Mouse (Mus musculus) kidney, postnatal 25 days (tissue): ENCODE results near the gene Col5a1.

Experiments used
- DNase-seq, 2 experiments: peaks; one replicate each; pipeline ENCODE4 v3.0.0; 2021; ENCODE audit warnings: mixed read lengths in 2 of 2

Col5a1 gene

DNA sequence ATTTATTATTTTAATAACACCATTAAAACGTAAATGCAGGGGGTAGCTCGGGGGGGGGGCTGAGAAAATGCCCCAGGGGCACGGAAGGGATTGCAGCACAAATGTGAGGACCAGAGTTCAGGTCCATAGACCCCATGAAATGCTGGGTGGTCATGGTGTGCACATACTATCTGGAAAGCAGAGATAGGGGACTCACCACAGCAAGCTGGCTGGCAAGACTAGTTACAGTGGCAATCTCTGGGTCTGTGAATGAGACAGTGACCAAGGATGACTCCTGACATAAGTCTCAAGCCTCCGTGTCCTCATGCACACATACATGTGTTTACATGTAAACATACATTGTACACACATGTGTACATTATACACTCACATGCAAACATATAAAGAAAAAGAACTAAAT is 90.3 kb downstream of the Col5a1 start:
- no peak for DNase-seq

DNA sequence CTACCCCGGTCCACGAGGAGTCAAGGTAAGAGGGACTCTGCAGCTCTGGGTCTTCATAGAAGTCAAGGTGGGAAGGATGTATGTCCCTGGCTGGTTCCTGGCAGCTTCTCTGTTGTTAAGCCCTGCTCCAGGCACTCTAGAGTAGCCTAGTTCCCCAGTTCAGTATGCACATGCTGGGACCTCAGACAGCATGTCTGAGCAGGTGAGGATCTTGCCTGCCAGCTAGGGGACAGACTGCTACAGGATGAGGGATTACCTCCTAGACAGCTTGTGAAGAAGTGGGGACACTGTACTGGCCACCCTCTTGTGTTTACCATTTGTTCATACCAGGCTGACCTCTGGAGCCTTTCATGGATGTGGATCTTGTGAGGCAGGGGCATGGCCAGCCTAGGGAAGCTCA is 94.8 kb downstream of the Col5a1 start:
- DNase-seq, result no peak

DNA sequence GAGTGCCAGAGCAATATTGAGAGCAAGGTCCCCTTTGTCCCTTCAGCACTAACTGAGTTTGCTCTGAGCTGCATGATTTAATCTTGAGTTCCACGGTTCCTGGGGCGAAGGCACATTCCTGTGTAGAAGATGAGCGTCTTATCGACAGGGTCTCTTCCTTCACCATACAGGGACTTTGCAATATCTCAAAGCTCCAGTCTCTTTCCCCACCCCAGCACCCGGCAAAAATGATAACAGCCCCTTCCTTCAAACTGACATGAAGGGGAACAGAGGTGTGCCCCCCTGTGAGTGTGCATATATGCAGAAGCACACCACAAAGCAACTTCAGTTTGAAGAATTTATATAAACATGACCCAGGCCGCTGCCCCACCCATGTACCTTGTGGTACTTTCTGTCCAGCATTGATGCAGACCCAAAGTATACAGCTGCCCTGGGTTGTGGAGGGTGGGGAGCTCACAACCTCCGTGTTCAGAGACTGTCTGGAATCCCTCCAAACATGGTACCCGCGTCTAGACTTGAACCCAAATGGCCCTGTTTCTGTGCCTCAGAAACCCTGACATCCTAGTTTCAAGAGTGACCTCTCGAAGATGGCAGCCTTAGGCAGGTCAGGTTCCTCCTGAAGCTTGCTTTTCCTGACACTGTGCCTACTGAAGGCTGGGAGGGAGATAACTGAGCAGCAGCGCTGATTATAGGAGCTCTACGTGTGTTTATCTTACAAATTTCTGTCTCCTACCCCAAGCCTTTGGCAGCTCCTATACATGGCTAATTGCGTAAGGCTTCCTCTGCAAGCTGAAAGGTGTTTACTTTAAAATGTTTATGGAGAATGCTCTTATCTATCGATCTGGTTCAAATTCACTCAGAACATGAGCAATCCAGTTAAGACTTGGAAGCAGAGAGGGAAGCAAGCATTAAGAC is 95.7 kb downstream of the Col5a1 start:
- no peak for DNase-seq

DNA sequence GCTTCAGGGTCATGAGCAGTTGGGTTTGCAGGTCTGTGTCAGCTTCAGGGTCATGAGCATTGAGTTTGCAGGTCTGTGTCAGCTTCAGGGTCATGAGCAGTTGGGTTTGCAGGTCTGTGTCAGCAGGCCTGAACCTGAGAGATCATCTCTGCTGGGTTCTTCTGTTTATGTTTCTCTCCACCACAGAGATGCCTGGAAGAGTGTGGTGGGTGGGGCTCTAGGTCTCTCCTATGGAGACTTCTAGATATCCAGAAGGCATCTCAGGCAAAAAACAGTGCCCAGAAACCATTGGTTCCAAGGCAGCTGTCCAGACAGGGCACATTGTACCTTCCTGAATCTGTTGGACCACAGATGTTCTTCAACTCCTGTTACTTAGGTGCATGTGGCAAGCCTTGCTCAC is 96.9 kb downstream of the Col5a1 start:
- no peak for DNase-seq

DNA sequence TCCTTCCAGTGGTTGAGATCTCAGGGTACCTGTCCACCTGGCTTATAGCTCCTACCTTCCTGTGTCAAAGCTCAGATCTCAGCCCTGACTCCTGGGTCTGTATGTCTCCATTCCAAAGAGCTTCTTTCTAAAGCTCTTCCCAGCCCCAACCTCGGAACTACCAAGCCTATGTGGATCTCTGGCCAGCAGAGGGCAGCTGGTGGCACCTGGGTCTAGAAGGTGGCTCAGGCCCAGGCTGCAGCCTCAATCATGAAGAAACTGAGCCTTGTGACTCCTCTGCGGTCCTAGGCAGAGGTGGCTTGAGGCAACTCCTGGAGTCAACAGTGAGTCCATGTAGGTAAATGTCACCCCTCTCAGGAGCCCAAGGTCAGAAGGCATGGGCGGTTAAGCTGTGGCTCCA is 97.7 kb downstream of the Col5a1 start:
- DNase-seq, result peak; percentile 60

DNA sequence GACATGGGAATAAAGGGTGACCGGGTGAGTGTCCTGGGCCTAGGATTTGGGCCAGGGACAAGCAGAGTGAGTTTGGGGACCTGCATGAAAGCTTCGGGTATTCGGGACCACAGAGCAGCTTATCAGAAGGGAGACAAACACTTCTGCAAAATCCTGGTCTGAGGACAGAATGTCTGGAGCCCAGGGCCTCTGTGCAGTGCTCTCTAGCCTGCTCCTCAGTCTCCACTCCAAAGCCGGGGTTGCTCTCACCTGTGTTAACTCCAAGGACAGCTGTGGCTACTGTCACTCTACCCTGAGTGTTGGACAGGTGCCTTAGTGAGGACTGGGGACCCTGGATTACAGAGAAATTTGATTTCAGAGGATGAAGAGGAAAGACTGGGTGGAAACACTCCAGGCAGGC is 100.5 kb downstream of the Col5a1 start:
- no peak for DNase-seq

DNA sequence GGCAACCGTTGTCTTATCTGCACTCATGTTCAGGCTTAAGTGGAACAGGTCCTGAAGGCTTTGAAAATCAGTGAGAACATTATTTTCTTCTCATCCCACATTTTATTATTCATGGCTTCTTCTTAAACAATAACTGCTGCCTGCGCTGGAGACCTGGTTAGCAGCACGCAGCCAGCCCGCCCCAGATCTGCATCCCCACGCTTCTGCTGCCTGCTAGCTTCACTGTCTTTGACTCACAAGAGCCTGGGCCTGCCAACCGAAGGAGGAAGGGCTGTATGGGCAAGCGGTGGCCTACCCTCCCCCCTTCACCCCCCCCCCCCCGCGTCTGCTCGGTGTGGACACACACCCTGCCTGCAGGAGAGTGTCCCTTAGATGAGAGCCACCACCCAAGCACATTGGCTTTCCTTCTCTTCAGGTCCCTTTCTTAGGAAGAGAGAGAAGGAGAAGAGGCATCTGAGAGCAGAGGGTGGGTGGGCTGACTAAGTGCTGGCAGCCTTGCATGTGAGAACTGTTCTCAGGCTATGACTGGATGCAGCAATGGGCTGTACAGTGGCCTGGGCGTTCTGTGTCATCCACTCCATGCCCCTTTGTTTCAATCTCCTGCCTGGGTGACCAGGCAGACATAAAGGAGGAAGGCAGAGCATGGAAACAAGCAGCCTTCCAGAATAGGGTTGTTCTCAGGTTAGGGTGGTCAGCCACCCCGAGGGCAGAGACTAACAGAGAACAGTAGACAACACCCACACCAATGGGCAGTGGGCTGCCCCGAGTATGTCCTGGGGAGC is 104.4 kb downstream of the Col5a1 start:
- DNase-seq, result no peak

DNA sequence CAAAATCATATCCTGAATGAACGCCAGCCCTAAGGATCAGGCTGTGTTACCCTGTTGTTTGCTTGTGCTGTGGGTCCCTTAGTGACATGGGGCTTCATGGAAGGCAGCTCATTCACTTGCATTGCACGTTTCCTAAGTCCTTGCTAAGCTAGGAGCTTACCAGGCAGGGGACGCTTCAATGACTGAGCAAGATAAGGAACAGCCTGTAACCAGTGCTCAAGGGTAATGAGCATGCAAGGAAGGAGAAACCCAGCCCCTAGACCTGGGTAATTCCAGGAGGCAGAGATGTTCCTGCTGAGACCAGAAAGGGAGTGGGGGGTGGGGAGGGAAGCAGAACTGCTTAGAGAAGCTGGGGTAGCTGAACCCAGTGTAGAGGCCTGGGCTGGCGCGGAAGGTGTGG is 107.2 kb downstream of the Col5a1 start:
- DNase-seq, result peak; percentile 6 to 45

DNA sequence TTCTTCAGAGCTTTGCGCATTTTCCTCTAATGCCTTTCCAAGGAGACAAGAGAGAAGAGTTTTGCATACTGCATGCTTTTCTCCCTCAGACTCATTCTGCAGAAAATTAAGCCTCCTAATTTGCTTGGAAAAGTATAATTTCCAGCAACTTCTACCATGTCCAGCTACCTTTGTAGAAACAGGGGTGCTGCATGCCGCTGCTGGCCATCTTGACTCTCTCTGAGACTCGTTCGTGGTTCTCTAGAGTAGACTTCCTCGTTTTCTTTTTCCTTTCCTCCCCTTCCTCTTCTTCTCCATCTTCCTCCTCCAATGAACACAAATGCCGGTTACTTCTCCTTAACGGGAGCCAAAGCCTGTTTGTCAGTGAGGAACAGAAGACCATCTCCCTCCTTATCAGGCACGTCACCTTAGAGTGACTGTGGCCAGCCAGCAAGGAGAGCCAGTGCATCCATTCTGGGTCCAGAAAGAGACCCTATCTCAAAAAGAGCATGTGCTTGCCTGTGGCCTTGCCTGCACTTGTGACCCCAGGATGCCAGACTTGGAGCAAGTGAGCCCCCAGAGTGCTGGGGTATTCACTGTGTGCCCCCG is 113.9 kb downstream of the Col5a1 start:
- DNase-seq, result no peak

DNA sequence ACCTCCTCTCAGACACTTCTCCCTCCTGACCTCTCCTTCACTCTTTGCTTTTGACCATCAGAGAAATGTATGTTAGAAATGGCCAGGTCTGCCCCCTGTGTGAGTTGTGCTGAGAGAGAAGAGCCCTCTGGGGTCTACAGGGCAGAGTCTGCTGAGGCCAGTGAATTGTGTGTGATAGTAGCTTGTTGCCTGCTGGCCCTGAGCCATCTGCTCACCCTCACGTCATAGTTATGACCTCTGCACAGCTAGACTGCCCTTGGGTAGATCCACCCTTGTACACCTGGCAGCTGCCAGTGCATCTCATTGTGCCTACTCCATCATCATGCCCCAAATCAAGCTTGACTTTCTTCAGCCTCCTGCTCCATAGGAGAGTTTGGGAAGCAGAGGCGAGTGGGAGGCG is 114.4 kb downstream of the Col5a1 start:
- DNase-seq, result no peak

DNA sequence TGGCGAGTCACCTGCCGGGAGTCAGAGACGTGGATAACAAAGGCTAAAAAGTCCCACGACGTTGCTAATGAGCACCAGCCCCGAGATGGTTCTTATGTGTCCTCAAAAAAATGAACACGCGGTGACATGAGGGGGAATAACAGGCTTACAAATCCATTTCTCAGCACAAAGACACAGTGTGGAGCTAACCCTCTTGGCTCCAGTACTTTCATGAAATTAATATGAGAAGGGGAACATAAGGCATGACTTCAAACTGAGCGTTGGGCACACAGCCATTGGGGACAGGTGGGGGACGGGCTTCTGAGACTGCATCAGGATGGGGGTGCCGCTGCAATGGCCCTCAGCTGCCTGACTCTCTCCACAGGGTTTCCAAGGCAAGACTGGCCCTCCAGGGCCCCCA is 115.0 kb downstream of the Col5a1 start:
- no peak for DNase-seq

DNA sequence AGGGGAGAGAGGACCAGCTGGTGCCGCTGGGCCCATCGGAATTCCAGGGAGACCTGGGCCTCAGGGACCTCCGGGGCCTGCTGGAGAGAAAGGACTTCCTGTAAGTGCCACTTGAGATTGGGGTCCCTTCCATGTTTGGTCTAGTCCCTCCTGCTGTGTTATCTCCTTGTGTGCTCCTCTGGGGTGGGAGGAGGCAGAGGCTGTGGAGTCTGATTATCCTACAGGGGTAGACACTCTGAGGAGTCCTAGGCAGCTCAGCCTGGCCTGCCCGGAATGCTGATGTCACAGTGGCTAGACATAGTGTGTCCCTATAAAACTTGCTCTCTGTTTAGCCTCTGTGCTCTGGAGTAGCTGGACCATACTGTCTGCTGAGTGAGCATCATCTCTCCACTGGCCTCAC is 119.0 kb downstream of the Col5a1 start:
- DNase-seq, result no peak

DNA sequence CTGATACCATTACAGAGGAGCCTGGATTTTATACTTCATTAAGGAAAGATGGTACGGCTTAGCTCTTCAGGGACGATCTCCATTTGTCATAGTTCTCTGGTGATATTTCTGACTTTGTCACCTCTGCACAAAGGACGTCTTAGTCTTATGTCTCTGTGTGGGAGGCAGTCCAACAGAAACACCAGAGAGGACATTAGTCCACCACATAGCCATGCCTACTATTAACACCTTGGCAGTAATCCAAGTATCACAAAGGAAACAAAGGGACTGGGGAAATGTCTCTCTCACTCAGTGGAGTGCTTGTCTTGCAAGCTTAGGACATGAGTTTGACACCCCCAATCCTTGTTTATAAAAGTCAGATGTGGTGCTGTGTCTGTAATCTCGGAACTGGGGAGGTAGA is 122.0 kb downstream of the Col5a1 start:
- no peak for DNase-seq

DNA sequence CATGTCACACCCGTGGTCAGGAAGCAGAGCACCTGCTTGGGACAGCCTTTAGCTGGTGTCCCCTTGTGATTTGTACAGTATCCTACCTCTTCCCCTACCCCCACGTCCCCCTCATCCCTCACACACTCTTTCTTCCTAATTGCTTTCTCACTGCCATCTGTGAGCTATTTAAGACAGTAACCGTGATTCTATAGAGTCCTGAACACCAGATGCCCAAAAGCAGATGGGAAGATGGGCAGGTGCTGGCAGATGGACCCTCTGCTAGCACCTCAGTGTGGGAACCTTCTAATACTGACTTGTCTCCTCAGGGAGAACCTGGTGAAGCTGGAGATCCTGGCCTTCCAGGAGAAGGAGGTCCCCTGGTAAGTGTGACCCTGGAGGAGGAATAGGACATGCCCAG is 126.1 kb downstream of the Col5a1 start:
- DNase-seq, result no peak

DNA sequence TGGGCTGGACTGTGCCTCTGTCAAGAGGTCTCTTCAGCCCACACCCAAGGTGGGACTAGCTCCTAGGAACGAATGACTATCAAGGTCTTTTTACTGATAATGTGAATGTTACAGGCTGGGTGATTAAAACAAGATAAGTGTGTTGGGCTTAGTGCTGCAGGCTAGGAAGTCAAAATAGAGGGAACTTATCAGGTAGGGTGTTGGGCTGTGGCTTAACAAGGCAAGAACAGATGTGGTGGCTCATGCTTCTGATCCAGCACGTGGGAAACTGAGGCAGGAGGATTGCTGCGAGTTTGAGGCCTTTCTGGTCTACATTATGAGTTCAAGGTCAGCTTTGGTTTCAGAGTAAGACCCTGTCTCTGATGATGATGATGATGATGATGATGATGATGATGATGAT is 128.6 kb downstream of the Col5a1 start:
- DNase-seq, result no peak

DNA sequence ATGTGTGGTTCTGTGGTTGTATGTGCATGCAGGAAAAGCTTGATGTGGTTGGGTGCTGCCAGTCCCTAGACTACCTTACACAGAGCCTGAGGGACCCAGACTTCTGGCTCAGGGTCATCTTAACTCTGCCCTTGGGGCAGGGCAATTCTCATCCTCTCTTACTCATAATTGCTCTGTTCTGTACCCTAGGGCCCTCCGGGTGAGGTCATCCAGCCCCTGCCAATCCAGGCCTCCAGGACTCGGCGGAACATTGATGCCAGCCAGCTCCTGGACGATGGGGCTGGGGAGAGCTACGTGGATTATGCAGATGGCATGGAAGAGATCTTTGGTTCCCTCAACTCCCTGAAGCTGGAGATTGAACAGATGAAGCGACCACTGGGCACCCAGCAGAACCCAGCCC is 138.2 kb downstream of the Col5a1 start:
- DNase-seq, result no peak

DNA sequence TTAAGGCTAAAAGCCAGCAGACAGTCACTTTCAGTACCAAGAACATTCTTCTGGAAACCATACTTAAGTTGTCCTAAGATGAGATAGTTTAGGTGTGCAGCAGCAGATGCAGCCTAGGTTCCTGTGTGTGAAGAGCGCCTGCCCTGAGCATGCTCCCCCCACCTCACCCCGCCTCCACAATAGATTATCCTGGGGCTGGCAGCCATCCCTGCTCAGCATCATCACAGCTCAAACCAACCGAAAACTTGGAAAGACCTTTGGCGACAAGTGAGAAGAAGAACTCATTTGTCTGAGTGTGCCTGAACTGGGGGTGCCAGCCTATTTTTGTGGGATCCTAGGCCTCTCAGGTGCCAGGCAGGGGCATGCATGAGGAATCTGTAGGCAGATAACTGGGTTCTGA is 139.6 kb downstream of the Col5a1 start:
- DNase-seq, result no peak

DNA sequence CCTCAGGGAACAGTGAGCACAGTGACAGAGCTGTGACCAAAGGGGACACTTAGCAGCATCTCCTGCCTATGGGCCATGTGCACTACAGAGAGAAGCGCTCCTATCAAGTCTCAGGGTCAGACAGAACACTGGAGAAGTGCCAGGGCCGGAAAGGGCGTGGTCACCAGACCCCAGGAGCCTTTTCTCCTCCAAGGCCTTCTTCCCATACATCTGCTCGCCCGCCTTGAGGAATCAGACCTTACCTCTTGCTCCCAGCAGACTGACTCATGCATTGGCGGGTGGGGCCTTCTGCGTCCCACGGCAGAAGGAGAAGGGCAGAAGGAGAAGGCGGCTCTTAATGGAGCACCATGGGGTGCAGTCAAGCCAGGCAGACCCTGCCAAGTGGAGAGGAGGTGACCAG is 145.6 kb downstream of the Col5a1 start:
- peak in 1 of 2 experiments; percentile 22 for DNase-seq

DNA sequence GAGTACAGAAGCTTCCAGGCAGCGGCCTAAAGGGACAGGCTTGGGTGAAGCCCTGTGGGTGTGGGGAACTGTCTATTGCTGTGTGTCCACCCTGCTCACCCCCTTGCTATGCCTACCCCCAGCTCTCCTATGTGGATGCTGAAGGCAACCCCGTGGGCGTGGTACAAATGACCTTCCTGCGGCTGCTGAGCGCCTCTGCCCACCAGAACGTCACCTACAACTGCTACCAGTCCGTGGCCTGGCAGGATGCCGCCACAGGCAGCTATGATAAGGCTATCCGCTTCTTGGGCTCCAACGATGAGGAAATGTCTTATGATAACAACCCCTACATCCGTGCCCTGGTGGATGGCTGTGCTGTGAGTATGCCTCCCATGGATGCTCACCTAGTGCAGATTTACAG is 146.2 kb downstream of the Col5a1 start:
- peak in 1 of 2 experiments; percentile 22 for DNase-seq

DNA sequence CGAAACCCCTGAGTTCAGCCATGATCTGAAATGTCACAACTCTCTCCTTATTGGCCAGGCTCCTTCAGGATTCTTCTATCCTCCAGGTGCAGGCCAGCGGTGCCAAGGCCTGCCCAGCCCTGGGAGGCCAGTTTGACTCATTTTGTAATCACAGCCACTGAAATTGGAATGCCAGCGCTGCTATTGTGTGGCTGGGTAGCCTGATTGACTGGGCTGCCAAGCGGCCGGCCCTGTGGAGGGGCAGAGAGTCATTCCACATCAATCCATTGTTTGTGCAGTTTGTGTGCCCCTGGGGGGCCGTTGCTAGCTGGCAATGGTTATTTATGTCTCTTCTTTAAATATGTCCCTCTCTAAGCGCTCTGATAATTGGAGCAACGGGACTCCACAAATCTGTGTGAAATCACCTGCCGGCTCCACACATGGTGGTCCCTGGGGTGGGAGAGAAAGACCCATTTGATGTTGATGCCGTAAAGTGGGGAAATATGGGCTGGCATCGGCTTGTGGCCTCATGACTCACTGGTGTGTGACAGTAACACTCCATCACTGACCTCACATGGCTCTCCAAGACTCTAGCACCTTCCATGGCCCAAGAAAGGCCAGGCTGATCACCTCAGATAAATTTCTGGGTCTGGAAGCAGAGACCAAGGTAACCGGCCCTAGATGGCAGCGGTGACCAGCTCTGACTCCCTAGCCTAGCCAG is 147.9 kb downstream of the Col5a1 start:
- DNase-seq, result peak in 1 of 2 experiments; percentile 21

DNA sequence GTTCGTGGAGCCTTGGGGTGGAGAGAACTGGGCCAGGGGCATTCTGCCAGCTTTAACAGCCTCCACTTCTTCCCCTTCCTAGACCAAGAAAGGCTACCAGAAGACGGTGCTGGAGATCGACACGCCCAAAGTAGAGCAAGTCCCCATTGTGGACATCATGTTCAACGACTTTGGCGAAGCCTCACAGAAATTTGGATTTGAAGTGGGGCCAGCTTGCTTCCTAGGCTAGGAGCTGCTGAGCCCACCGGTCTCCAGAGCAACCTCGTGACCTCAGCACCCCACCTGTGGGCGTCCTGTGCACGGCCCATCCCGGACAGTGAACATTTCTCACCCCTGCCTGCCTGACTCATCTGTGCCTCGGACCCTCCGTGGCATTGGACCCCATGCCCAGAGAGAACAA is 150.6 kb downstream of the Col5a1 start:
- peak in 1 of 2 experiments; percentile 22 for DNase-seq

DNA sequence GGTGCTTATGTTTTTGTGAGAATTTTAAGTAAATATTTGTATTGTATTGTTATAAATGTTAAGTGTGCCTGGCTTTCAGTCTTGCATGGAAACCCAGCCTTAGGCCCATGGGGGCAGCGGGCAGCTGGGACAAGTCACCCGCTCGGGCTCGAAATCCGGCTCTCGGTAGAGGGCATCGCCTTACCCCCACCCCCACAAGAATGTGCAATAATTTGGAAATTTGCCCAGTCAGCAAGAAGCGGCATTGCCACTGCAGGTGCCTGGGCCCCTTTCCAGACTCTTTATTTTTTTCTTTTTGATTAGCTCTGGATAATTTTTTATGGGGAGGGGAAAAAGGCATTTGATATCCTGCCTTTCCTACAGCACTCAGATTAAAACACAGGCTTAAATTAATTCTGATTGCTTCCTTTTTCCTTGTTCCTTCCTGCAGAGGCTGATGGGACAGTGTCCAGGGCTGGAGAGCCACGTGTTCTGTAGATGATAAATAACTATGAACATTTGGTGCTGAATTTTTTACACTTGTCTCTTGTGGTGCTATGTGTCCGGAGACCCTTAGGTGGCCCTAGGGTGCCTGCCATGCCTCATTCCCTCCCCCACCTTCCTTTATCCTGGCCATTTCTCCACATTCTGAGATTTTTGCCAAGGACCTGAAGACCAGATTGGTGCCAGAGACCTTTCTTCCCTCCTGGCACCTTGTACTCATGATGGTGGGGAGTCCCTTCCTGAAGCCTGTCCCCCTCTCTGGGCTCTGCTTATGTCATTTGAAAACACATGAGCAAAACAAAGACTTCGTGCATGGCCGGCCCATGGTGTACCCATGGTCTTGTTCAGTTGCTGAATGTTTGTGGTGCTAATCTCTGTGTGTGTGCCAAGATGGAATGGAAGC is 151.5 kb downstream of the Col5a1 start:
- peak; percentile 28 to 66 for DNase-seq
